ENCODE assay signal across 25 mouse cellular contexts in genomic region chr17:64735492-64735891, GRCm38 (mm10).
DNase-seq lines count a peak whose midpoint lies in the region; ATAC-seq and TF ChIP-seq lines count a peak whose summit lies in the region.
"Had no signal": no experiment of that assay in that cellular context is flagged by ENCODE, and none has a peak within 500 bp of the region (broad histone marks: within the 10 kb centered on the region; RNA-seq: fewer than 3 reads in every experiment).

No protein-coding gene starts in this region.

- no peak overlapping the region for H3K27ac ChIP-seq in kidney, embryonic 16.5 days (ENCODE audit: low read length)
- no peak overlapping the region for H3K27ac ChIP-seq in MEL (ENCODE audit: control insufficient read depth, low read depth, low read length)
- no peak overlapping the region for H3K27ac ChIP-seq in midbrain, embryonic 10.5 days (replicated peaks)
- H3K27ac ChIP-seq: hindbrain, embryonic 14.5 days; intestine, embryonic 15.5 days; kidney, embryonic 15.5 days; layer of hippocampus, adult 2 months; liver, embryonic 13.5 days; lung, embryonic 15.5 days; neural tube, embryonic 15.5 days had no signal

- TF ChIP-seq CTCF in MEL (IDR thresholded peaks at IDR 0.05 in 2 of 3, conservative IDR thresholded peaks at IDR 0.05 in 1 of 3; ENCODE audit: control insufficient read depth in 1 of 3, insufficient read depth in 1 of 3, low read depth in 2 of 3, low read length in 3 of 3, poor library complexity in 1 of 3, severe bottlenecking in 1 of 3): no peak

- peaks cover 34% of the 10 kb centered on the region for H3K36me3 ChIP-seq in kidney, embryonic 16.5 days (ENCODE audit: insufficient read depth, low read length)
- H3K36me3 ChIP-seq in MEL (ENCODE audit: control insufficient read depth in 1 of 2, insufficient read depth in 2 of 2, low read length in 2 of 2): peaks cover 2 to 3% of the 10 kb centered on the region in 2 experiments
- peaks cover 40% of the 10 kb centered on the region for H3K36me3 ChIP-seq in midbrain, embryonic 10.5 days

- DNase-seq in kidney, adult 11 months: peak; percentile 12
- DNase-seq in 416B (ENCODE audit: low read depth) (peak; percentile 58), MEL (ENCODE audit: low read depth, low spot score) (peak; percentile 13)
- peak; percentile 16 for DNase-seq in lung, postnatal 14 days
- DNase-seq in midbrain, embryonic 10.5 days (ENCODE audit: low spot score): no peak
- no peak for DNase-seq in frontal cortex, postnatal 14 days (ENCODE audit: low spot score in 2 of 2)
- DNase-seq in cerebellum, adult 9-11 months: no peak
- DNase-seq: adrenal gland, postnatal 25 days; cerebellum, adult 9-10 months; forebrain, postnatal 0 days; heart, postnatal 14 days; layer of hippocampus, postnatal 36 days; liver, embryonic 13.5 days; right cerebral cortex, adult 18-20 months; right cerebral cortex, postnatal 4 days; thymus, postnatal 14 days had no signal

- WGBS in kidney, embryonic 16.5 days: 65% methylated on average over 4 of the region's 4 CpGs
- 92% methylated on average over 4 of the region's 4 CpGs for WGBS in midbrain, embryonic 10.5 days

- no peaks in the 10 kb centered on the region for H3K79me2 ChIP-seq in MEL (ENCODE audit: control insufficient read depth, insufficient read depth, low read length, poor library complexity)

- no peaks in the 10 kb centered on the region for H3K9me3 ChIP-seq in kidney, embryonic 16.5 days (ENCODE audit: low read length)
- no peaks in the 10 kb centered on the region for H3K9me3 ChIP-seq in MEL (replicated peaks; ENCODE audit: insufficient read depth, low read length)
- H3K9me3 ChIP-seq in midbrain, embryonic 10.5 days (replicated peaks): no peaks in the 10 kb centered on the region
- H3K9me3 ChIP-seq: heart, embryonic 12.5 days; intestine, embryonic 15.5 days; kidney, embryonic 15.5 days; liver, embryonic 13.5 days; lung, embryonic 15.5 days; neural tube, embryonic 15.5 days had no signal

- no peak overlapping the region for H3K4me2 ChIP-seq in kidney, embryonic 16.5 days (replicated peaks; ENCODE audit: low read depth, low read length)
- H3K4me2 ChIP-seq: heart, embryonic 12.5 days; hindbrain, embryonic 14.5 days; intestine, embryonic 15.5 days; kidney, embryonic 15.5 days; liver, embryonic 13.5 days; lung, embryonic 15.5 days; midbrain, embryonic 11.5 days; neural tube, embryonic 15.5 days had no signal

- no peaks in the 10 kb centered on the region for H3K27me3 ChIP-seq in kidney, embryonic 16.5 days (ENCODE audit: insufficient read depth, low read length)
- H3K27me3 ChIP-seq in MEL (ENCODE audit: control insufficient read depth in 1 of 2, insufficient read depth in 2 of 2, low read length in 2 of 2): no peaks in the 10 kb centered on the region
- no peaks in the 10 kb centered on the region for H3K27me3 ChIP-seq in midbrain, embryonic 10.5 days (ENCODE audit: low read depth, poor library complexity, severe bottlenecking)
- H3K27me3 ChIP-seq: heart, embryonic 12.5 days; intestine, embryonic 15.5 days; kidney, embryonic 15.5 days; liver, embryonic 13.5 days; lung, embryonic 15.5 days; neural tube, embryonic 15.5 days had no signal

- no peak for TF ChIP-seq EP300 in MEL (IDR thresholded peaks at IDR 0.05; ENCODE audit: low read depth in 1 of 2, low read length in 2 of 2)

- no peak overlapping the region for H3K9ac ChIP-seq in kidney, embryonic 16.5 days (replicated peaks; ENCODE audit: low read length)
- H3K9ac ChIP-seq in MEL (ENCODE audit: control insufficient read depth, low read depth, low read length, poor library complexity, severe bottlenecking): no peak overlapping the region
- H3K9ac ChIP-seq: forebrain, postnatal 0 days; heart, embryonic 12.5 days; hindbrain, embryonic 14.5 days; intestine, embryonic 15.5 days; kidney, embryonic 15.5 days; liver, embryonic 13.5 days; lung, embryonic 15.5 days; neural tube, embryonic 15.5 days had no signal

- TF ChIP-seq RAD21 in MEL (IDR thresholded peaks at IDR 0.05; ENCODE audit: low read depth, low read length): no peak

- TF ChIP-seq POLR2A in MEL (IDR thresholded peaks at IDR 0.05; ENCODE audit: control insufficient read depth in 1 of 2, insufficient read depth in 1 of 2, low read depth in 1 of 2, low read length in 2 of 2, poor library complexity in 1 of 2): no peak

- ATAC-seq in kidney, embryonic 16.5 days (ENCODE audit: low FRiP score, low TSS enrichment): no peak
- ATAC-seq: forebrain, postnatal 0 days; intestine, embryonic 15.5 days had no signal

- H3K4me3 ChIP-seq in kidney, embryonic 16.5 days (ENCODE audit: low read length): no peak overlapping the region
- H3K4me3 ChIP-seq in MEL (ENCODE audit: control insufficient read depth in 1 of 2, insufficient read depth in 1 of 2, low read depth in 2 of 2, low read length in 2 of 2): no peak overlapping the region
- no peak overlapping the region for H3K4me3 ChIP-seq in midbrain, embryonic 10.5 days
- H3K4me3 ChIP-seq: heart, embryonic 12.5 days; intestine, embryonic 15.5 days; kidney, embryonic 15.5 days; layer of hippocampus, adult 2 months; liver, embryonic 13.5 days; lung, embryonic 15.5 days; neural tube, embryonic 15.5 days had no signal

- no peaks in the 10 kb centered on the region for H3K4me1 ChIP-seq in kidney, embryonic 16.5 days (ENCODE audit: insufficient read depth, low read length)
- peaks cover 0 to 4% of the 10 kb centered on the region in 2 experiments; a peak in 1 of 4 replicates for H3K4me1 ChIP-seq in MEL (ENCODE audit: control insufficient read depth in 1 of 2, insufficient read depth in 2 of 2, low read length in 2 of 2)
- H3K4me1 ChIP-seq in midbrain, embryonic 10.5 days: no peaks in the 10 kb centered on the region
- H3K4me1 ChIP-seq: intestine, embryonic 15.5 days; liver, embryonic 13.5 days; lung, embryonic 15.5 days; neural tube, embryonic 15.5 days had no signal

TF ChIP-seq in MEL, 35 proteins besides CTCF, POLR2A, EP300 and RAD21:
- TF ChIP-seq HCFC1 (IDR thresholded peaks at IDR 0.05; ENCODE audit: low read depth, low read length) (no peak), GABPA (IDR thresholded peaks at IDR 0.05; ENCODE audit: low read depth, low read length) (no peak), USF1 (IDR thresholded peaks at IDR 0.05; ENCODE audit: low read depth, low read length) (no peak), GATA1 (IDR thresholded peaks at IDR 0.05; ENCODE audit: low read depth, low read length) (no peak), ZKSCAN1 (IDR thresholded peaks at IDR 0.05; ENCODE audit: low read depth, low read length) (no peak), JUND (IDR thresholded peaks at IDR 0.05; ENCODE audit: low read depth, low read length) (no peak), MAFK (IDR thresholded peaks at IDR 0.05; ENCODE audit: borderline replicate concordance, low read depth, low read length) (no peak), NRF1 (IDR thresholded peaks at IDR 0.05; ENCODE audit: insufficient read depth, low read depth, low read length, poor library complexity, severe bottlenecking) (no peak), TCF12 (IDR thresholded peaks at IDR 0.05; ENCODE audit: low read depth, low read length) (no peak), MAX (IDR thresholded peaks at IDR 0.05; ENCODE audit: low read length) (no peak), NELFE (IDR thresholded peaks at IDR 0.05; ENCODE audit: low read depth, low read length) (no peak), ZNF384 (IDR thresholded peaks at IDR 0.05; ENCODE audit: low read depth, low read length) (no peak), KAT2A (conservative IDR thresholded peaks at IDR 0.05; ENCODE audit: low read depth, low read length) (no peak), ELF1 (IDR thresholded peaks at IDR 0.05; ENCODE audit: low read depth, low read length) (no peak), ZC3H11A (IDR thresholded peaks at IDR 0.05; ENCODE audit: low read depth, low read length) (no peak), MEF2A (IDR thresholded peaks at IDR 0.05; ENCODE audit: extremely low read depth, insufficient replicate concordance, low read depth, low read length, poor library complexity, severe bottlenecking) (no peak), TBP (IDR thresholded peaks at IDR 0.05; ENCODE audit: low read depth, low read length) (no peak), MXI1 (IDR thresholded peaks at IDR 0.05; ENCODE audit: low read depth, low read length) (no peak)

Comparison
In these comparisons a context has a peak if more than half of its experiments do, and no peak if none do; other contexts are left out.
1. DNase-seq: peak in kidney, adult 11 months (single experiment), 416B (single experiment), MEL (single experiment) and lung, postnatal 14 days (single experiment); none in midbrain, embryonic 10.5 days (single experiment), frontal cortex, postnatal 14 days (0 of 2) and cerebellum, adult 9-11 months (single experiment).